Mouse (Mus musculus) embryonic fibroblast, embryonic 13.5 days (primary cell): ENCODE results near the gene Ran.

Experiments
- CTCF ChIP-seq: IDR thresholded peaks from 2 replicates; pipeline ENCODE4 v1.5.1; 2011; ENCODE audit warnings: mild to moderate bottlenecking, control low read depth, low read length, moderate library complexity, borderline replicate concordance; ENCODE audit not compliant: insufficient read depth
- POLR2A ChIP-seq: IDR thresholded peaks from 2 replicates; pipeline ENCODE4 v1.6.1; 2011; ENCODE audit warnings: low read depth, mild to moderate bottlenecking, control low read depth, low read length, moderate library complexity

- TF ChIP-seq CTCF: no peak
- no peak for TF ChIP-seq POLR2A
Observed at GRCm38 (mm10) chr5:129015020-129015419, 4.8 kb upstream of the Ran start.
